Mouse (Mus musculus) Patski (cell line): ENCODE measurements at regions not wholly inside any gene's neighbourhood (a gene's known extent, or its start where the extent isn't known, plus 50 kb on each side); places are given as distances from the start of the nearest gene placed in this dataset.

Experiments used
- ATAC-seq: fragments of 100-300 bp; one replicate; pipeline ENCODE4 v1.8.0; 2021
- CTCF ChIA-PET: fragments of 350-600 bp; sonication (Branson Sonifier 250); formaldehyde crosslinking; loops from one replicate; lab custom pipeline; 2022; ENCODE audit warnings: inconsistent platforms; lab: Charles Lee
- POLR2A ChIA-PET: fragments of 350-600 bp; sonication (Branson Sonifier 250); formaldehyde crosslinking; loops from one replicate; lab custom pipeline; 2022; ENCODE audit warnings: antibody characterized with exemption, inconsistent platforms; lab: Charles Lee
- DNase-seq: peaks from one replicate; pipeline ENCODE4 v3.0.0-alpha.2; 2011; ENCODE audit warnings: low read depth, low spot score
- H3K27me3 ChIP-seq: fragments of 371-371 bp; one replicate; pipeline ENCODE4 v1.5.1; 2021
- CTCF ChIP-seq: fragments of 100-300 bp; IDR thresholded peaks from one replicate; pipeline ENCODE4 v1.5.1; 2021
- in situ Hi-C: fragments of 300-500 bp; cut with MboI; formaldehyde crosslinking; loops from 3 replicates; pipeline ENCODE4 v1.11.1; 2018; ENCODE audit warnings: low pct_unique_long_range_greater_than_20kb, mixed read lengths

- no peak for TF ChIP-seq CTCF
- no peaks in the 10 kb centered on the region for H3K27me3 ChIP-seq
- ATAC-seq: no peak
- CTCF ChIA-PET: no interaction called here
- POLR2A ChIA-PET: no interaction called here
- in situ Hi-C loops: no loop called here
- DNase-seq: no peak
Measured at GRCm38 (mm10) chr16:76219233-76219632, 154.4 kb downstream of the Nrip1 start.

GRCm38 (mm10) chr16:76218310-76219170 lies 155.1 kb downstream of the Nrip1 start:
- ChIA-PET CTCF (no interaction called here), POLR2A (no interaction called here)
- in situ Hi-C loops: no loop called here
- TF ChIP-seq CTCF: no peak
- no peaks in the 10 kb centered on the region for H3K27me3 ChIP-seq
- no peak for DNase-seq
- no peak for ATAC-seq

GRCm38 (mm10) chr16:76216184-76216583 lies 157.4 kb downstream of the Nrip1 start:
- ATAC-seq: no peak
- no peaks in the 10 kb centered on the region for H3K27me3 ChIP-seq
- DNase-seq: no peak
- in situ Hi-C loops: no loop called here
- ChIA-PET POLR2A (no interaction called here), CTCF (interaction anchor here (0.9 kb wide), 1 partner anchor 14 kb away, joined by 3 read pairs; no protein-coding TSS in a partner anchor)
- no peak for TF ChIP-seq CTCF

GRCm38 (mm10) chr16:76215558-76215957 lies 158.1 kb downstream of the Nrip1 start:
- ChIA-PET POLR2A (no interaction called here), CTCF (interaction anchor here (0.6 to 0.9 kb wide), 2 partner anchors 14 to 18 kb away, joined by 3 read pairs; no protein-coding TSS in a partner anchor)
- in situ Hi-C loops: no loop called here
- ATAC-seq (no peak), DNase-seq (no peak)
- TF ChIP-seq CTCF: no peak
- H3K27me3 ChIP-seq: no peaks in the 10 kb centered on the region

GRCm38 (mm10) chr16:76201773-76202571 lies 171.7 kb downstream of the Nrip1 start:
- in situ Hi-C loops: no loop called here
- ChIA-PET CTCF (interaction anchor here (1.1 to 1.5 kb wide), 2 partner anchors 11 to 14 kb away, joined by 3 read pairs; no protein-coding TSS in a partner anchor), POLR2A (no interaction called here)
- DNase-seq: no peak
- peak; percentile 44 for ATAC-seq
- peak; percentile 51 for TF ChIP-seq CTCF
- no peaks in the 10 kb centered on the region for H3K27me3 ChIP-seq

- ATAC-seq (no peak), DNase-seq (no peak)
- CTCF ChIA-PET: interaction anchor here (1.1 to 1.5 kb wide), 2 partner anchors 10 to 15 kb away, joined by 3 read pairs; no protein-coding TSS in a partner anchor
- in situ Hi-C loops: no loop called here
- no peak for TF ChIP-seq CTCF
- H3K27me3 ChIP-seq: no peaks in the 10 kb centered on the region
- POLR2A ChIA-PET: no interaction called here
Measured at GRCm38 (mm10) chr16:76200801-76201728, 172.6 kb downstream of the Nrip1 start.

GRCm38 (mm10) chr16:76200268-76200667 lies 173.4 kb downstream of the Nrip1 start:
- no peak for ATAC-seq

GRCm38 (mm10) chr16:76199006-76199405 lies 174.6 kb downstream of the Nrip1 start:
- DNase-seq: no peak
- H3K27me3 ChIP-seq: no peaks in the 10 kb centered on the region
- no peak for TF ChIP-seq CTCF
- ChIA-PET CTCF (no interaction called here), POLR2A (no interaction called here)
- in situ Hi-C loops: no loop called here
- no peak for ATAC-seq

More at GRCm38 (mm10) chr16:76200268-76200667, 173.4 kb downstream of the Nrip1 start:
- peak; percentile 47 for TF ChIP-seq CTCF
- POLR2A ChIA-PET: no interaction called here
- DNase-seq: no peak
- in situ Hi-C loops: no loop called here
- H3K27me3 ChIP-seq: no peaks in the 10 kb centered on the region
- CTCF ChIA-PET: no interaction called here

- in situ Hi-C loops: no loop called here
- no peak for TF ChIP-seq CTCF
- POLR2A ChIA-PET: interaction anchor here (0.8 kb wide), 1 partner anchor 622 kb away, joined by 7 read pairs; no protein-coding TSS in a partner anchor
- CTCF ChIA-PET: no interaction called here
- DNase-seq (no peak), ATAC-seq (no peak)
- no peaks in the 10 kb centered on the region for H3K27me3 ChIP-seq
Measured at GRCm38 (mm10) chr16:76194291-76194690, 172.2 kb upstream of the Samsn1 start.

GRCm38 (mm10) chr16:76191135-76191534 lies 169.1 kb upstream of the Samsn1 start:
- ATAC-seq (no peak), DNase-seq (no peak)
- no peak for TF ChIP-seq CTCF
- in situ Hi-C loops: no loop called here
- ChIA-PET POLR2A (no interaction called here), CTCF (interaction anchor here (1.1 kb wide), 1 partner anchor 10 kb away, joined by 3 read pairs; no protein-coding TSS in a partner anchor)
- peaks cover 4% of the 10 kb centered on the region for H3K27me3 ChIP-seq
